Mouse (Mus musculus) myocyte (in vitro differentiated cells): ENCODE measurements at regions not wholly inside any gene's neighbourhood (a gene's known extent, or its start where the extent isn't known, plus 50 kb on each side); places are given as distances from the start of the nearest gene placed in this dataset.
A peak's percentile ranks its signal among the peaks of the same experiment; 100 is the strongest.

Experiments
- H3K27me3 ChIP-seq: one replicate; pipeline ENCODE4 v1.6.1; 2011; ENCODE audit not compliant: control insufficient read depth, insufficient read depth, insufficient read length
- H3K36me3 ChIP-seq: one replicate; pipeline ENCODE4 v1.6.1; 2011; ENCODE audit not compliant: control insufficient read depth, insufficient read depth
- H3K4me2 ChIP-seq: one replicate; pipeline ENCODE4 v1.6.1; 2011; ENCODE audit warnings: low read depth, control low read depth
- H3K4me3 ChIP-seq: one replicate; pipeline ENCODE4 v1.5.1; 2011; ENCODE audit warnings: mild to moderate bottlenecking, control low read depth, moderate library complexity
- H3K79me2 ChIP-seq: one replicate; pipeline ENCODE4 v1.6.1; 2011; ENCODE audit not compliant: control insufficient read depth, insufficient read depth
- H3ac ChIP-seq: one replicate; pipeline ENCODE4 v1.6.1; 2011; ENCODE audit not compliant: control insufficient read depth, insufficient read length
- CEBPB ChIP-seq: IDR thresholded peaks from 2 replicates; pipeline ENCODE4 v1.6.1; 2011; ENCODE audit warnings: mild to moderate bottlenecking, moderate library complexity; ENCODE audit not compliant: poor library complexity, insufficient read depth, severe bottlenecking
- E2F4 ChIP-seq: IDR thresholded peaks from one replicate; pipeline ENCODE4 v1.6.1; 2011; ENCODE audit warnings: mild to moderate bottlenecking, control low read depth, moderate library complexity; ENCODE audit not compliant: insufficient read depth
- MAX ChIP-seq: IDR thresholded peaks from one replicate; pipeline ENCODE4 v1.6.1; 2011; ENCODE audit warnings: low read depth, mild to moderate bottlenecking, control low read depth
- MYOD1 ChIP-seq, 3 experiments: IDR thresholded peaks; one replicate each; pipeline ENCODE4 v1.6.1; 2011; ENCODE audit warnings: control low read depth in 2 of 3, low read depth in 2 of 3, mild to moderate bottlenecking in 2 of 3, moderate library complexity in 1 of 3; ENCODE audit not compliant: insufficient read length in 2 of 3, control insufficient read depth in 1 of 3
- MYOG ChIP-seq, 3 experiments: IDR thresholded peaks; one replicate each; pipeline ENCODE4 v1.6.1; 2011; ENCODE audit warnings: control low read depth in 2 of 3, low read depth in 2 of 3, mild to moderate bottlenecking in 2 of 3; ENCODE audit not compliant: insufficient read length in 2 of 3, control insufficient read depth in 1 of 3, insufficient read depth in 1 of 3
- POLR2A ChIP-seq: IDR thresholded peaks from one replicate; pipeline ENCODE4 v1.6.1; 2011; ENCODE audit warnings: low read depth, mild to moderate bottlenecking, control low read depth, moderate library complexity; ENCODE audit not compliant: insufficient read length
- POLR2AphosphoS2 ChIP-seq: IDR thresholded peaks from one replicate; pipeline ENCODE4 v1.6.1; 2011; ENCODE audit warnings: low read depth, control low read depth; ENCODE audit not compliant: insufficient read length
- REST ChIP-seq: IDR thresholded peaks from one replicate; pipeline ENCODE4 v1.6.1; 2011; ENCODE audit warnings: mild to moderate bottlenecking, control low read depth, moderate library complexity; ENCODE audit not compliant: insufficient read depth, insufficient read length
- SRF ChIP-seq: IDR thresholded peaks from one replicate; pipeline ENCODE4 v1.6.1; 2011; ENCODE audit warnings: low read depth; ENCODE audit not compliant: control insufficient read depth, insufficient read length
- TCF12 ChIP-seq: IDR thresholded peaks from one replicate; pipeline ENCODE4 v1.6.1; 2011; ENCODE audit warnings: mild to moderate bottlenecking, control low read depth; ENCODE audit not compliant: poor library complexity, insufficient read depth, severe bottlenecking
- TCF3 ChIP-seq: IDR thresholded peaks from one replicate; pipeline ENCODE4 v1.6.1; 2011; ENCODE audit warnings: low read depth, control low read depth; ENCODE audit not compliant: insufficient read length
- USF1 ChIP-seq: IDR thresholded peaks from one replicate; pipeline ENCODE4 v1.6.1; 2011; ENCODE audit warnings: low read depth, mild to moderate bottlenecking, control low read depth, moderate library complexity

DNA sequence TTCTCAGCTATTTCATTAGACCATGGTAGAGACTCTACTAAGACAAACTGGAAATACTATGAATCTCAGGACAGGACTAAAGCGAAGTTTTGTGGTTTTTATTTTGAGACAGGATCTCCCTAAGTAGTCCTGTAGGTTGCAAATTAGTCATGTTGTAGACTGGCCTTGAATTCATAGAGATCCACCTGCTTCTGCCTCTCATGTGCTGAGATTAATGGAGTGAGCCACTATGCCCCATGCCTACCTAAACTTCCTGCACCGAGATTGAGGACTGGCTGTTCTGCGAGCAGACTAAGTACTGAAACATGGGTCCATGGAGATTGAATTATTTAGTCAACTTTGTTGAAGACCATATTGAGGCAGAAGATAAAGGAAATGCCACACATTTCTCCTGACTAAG lies 315.0 kb downstream of the Lyplal1 start:
- Histone ChIP-seq H3K4me2 (no peak overlapping the region), H3K27me3 (no peaks in the 10 kb centered on the region), H3K79me2 (no peaks in the 10 kb centered on the region), H3K36me3 (no peaks in the 10 kb centered on the region), H3ac (no peak overlapping the region), H3K4me3 (no peak overlapping the region)
- TF ChIP-seq MYOD1 (IDR thresholded peaks at IDR 0.05; ENCODE audit: control insufficient read depth in 1 of 3, insufficient read length in 2 of 3, low read depth in 2 of 3) (peak in 2 of 3 experiments; percentile 65 to 70), REST (no peak)

DNA sequence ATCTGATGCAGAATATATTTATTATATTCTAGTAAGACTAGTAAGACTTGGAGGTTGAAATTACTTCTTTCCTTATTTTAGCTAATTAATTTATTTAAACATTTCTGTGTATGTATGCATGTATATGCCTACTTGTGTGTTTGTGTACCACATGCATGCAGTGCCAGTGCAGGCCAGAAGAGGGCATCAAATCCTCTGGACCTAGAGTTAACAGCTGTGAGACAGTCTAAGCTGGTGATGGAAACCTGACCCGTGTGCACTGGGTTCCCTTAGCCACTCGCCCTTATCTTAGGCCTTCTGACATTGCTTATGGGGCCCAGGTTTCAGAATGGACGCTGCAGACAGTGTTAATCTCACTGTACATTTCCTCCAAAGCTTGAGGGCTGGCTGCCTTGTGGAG lies 302.2 kb downstream of the Lyplal1 start:
- Histone ChIP-seq H3K4me2 (no peak overlapping the region), H3K79me2 (no peaks in the 10 kb centered on the region), H3K4me3 (no peak overlapping the region), H3K27me3 (no peaks in the 10 kb centered on the region), H3ac (no peak overlapping the region), H3K36me3 (no peaks in the 10 kb centered on the region)
- TF ChIP-seq MAX, result no peak

DNA sequence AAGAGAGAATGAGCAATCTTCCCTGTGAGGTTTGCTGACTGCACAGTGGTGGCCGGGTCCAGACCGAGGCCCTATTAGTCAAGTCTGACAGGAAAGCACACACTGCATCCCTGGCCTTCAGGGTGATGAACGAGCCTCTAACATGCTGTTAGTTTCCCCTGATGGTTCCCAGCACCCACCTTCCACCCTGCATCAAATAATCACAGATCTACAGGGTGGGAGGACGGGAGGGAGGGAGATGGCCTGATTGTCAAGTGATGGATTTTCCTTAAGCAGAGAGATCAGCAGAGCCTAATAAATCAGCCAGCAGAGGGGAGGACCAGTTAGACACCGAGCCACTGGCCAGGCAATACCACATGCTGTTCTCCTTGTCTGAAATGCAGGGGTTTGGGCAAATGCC lies 298.1 kb downstream of the Lyplal1 start:
- H3K36me3 ChIP-seq, result no peaks in the 10 kb centered on the region
- no peaks in the 10 kb centered on the region for H3K27me3 ChIP-seq
- TF ChIP-seq CEBPB (no peak), TCF12 (no peak), MAX (no peak), E2F4 (no peak), POLR2A (no peak), REST (no peak), MYOD1 (IDR thresholded peaks at IDR 0.05; ENCODE audit: control insufficient read depth in 1 of 3, insufficient read length in 2 of 3, low read depth in 2 of 3) (no peak), MYOG (IDR thresholded peaks at IDR 0.05; ENCODE audit: control insufficient read depth in 1 of 3, insufficient read depth in 1 of 3, insufficient read length in 2 of 3, low read depth in 2 of 3) (no peak), SRF (no peak), TCF3 (no peak), USF1 (no peak)
- no peak overlapping the region for H3K4me3 ChIP-seq
- H3ac ChIP-seq, result no peak overlapping the region
- no peaks in the 10 kb centered on the region for H3K79me2 ChIP-seq
- no peak overlapping the region for H3K4me2 ChIP-seq

DNA sequence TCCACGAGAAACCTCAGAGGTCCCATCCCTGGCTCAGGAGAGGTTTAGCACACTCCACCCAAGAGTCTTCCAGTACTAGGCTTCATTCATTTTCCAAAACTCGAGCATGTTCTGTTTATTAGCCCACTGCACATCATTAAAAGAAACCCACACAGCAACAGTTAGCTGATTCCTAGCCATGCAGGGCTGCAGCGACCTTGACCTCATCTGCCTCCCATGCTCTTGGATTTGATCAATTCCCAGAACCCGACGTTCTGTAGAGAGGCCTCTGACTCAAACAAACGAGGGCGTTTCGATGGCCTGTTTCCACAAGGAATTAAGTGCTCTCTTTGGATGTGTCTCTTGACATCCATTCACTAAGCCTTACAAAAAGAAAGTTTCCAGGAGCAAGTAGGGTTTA lies 294.9 kb downstream of the Lyplal1 start:
- TF ChIP-seq E2F4, result no peak
- TF ChIP-seq USF1, result no peak
- TF ChIP-seq MYOG (IDR thresholded peaks at IDR 0.05; ENCODE audit: control insufficient read depth in 1 of 3, insufficient read depth in 1 of 3, insufficient read length in 2 of 3, low read depth in 2 of 3), result no peak
- TF ChIP-seq TCF12, result no peak
- TF ChIP-seq REST, result no peak
- no peak for TF ChIP-seq CEBPB
- no peak for TF ChIP-seq TCF3
- no peak for TF ChIP-seq SRF
- TF ChIP-seq MAX, result no peak
- Histone ChIP-seq H3K4me2 (no peak overlapping the region), H3K4me3 (no peak overlapping the region), H3ac (no peak overlapping the region), H3K27me3 (no peaks in the 10 kb centered on the region), H3K79me2 (no peaks in the 10 kb centered on the region), H3K36me3 (no peaks in the 10 kb centered on the region)

DNA sequence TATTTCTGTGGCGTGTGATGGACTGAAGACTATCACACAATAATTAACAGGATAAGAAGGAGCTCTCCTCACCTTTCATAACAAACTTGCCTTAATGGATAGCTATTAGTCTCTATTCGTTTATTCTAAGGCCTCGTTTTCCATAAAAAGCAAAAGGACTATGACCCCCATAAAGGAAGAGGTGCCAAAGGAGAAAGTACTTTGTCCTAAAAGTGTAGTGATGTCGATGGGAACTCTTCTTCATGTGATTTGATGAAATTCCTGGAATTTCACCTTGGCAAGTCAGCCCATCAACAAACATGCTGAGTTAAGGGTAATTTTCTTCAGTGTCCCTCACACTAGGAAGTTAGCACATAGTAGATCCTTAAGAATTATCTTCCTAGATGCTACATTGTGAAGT lies 293.9 kb downstream of the Lyplal1 start:
- Histone ChIP-seq H3K4me2 (no peak overlapping the region), H3K36me3 (no peaks in the 10 kb centered on the region), H3K4me3 (no peak overlapping the region), H3K79me2 (no peaks in the 10 kb centered on the region), H3K27me3 (no peaks in the 10 kb centered on the region), H3ac (no peak overlapping the region)
- no peak for TF ChIP-seq MYOD1 (IDR thresholded peaks at IDR 0.05; ENCODE audit: control insufficient read depth in 1 of 3, insufficient read length in 2 of 3, low read depth in 2 of 3)
- TF ChIP-seq SRF, result no peak
- TF ChIP-seq USF1, result no peak

DNA sequence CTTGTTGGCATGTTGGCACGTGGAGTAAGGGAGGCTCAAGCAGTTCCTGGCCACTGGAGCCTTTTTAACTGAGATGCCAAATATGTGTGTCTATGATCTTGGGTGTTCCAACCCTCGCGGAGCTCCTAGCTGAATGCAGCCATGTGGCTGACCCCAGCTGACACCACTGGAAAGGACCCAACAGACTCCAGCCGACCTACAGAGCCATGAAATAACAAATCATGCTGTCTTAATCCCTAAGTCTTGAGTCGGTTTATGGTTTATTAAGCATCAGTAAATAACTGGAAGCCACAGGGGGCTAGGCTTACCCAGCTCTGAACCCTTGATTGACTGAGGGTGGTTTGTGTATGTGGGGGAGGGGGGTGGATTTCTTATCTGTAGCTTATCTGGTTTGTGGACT lies 293.2 kb downstream of the Lyplal1 start:
- Histone ChIP-seq H3K36me3 (no peaks in the 10 kb centered on the region), H3K79me2 (no peaks in the 10 kb centered on the region), H3K4me3 (no peak overlapping the region), H3K27me3 (no peaks in the 10 kb centered on the region), H3K4me2 (no peak overlapping the region), H3ac (no peak overlapping the region)
- TF ChIP-seq SRF, result no peak
- no peak for TF ChIP-seq MYOG (IDR thresholded peaks at IDR 0.05; ENCODE audit: control insufficient read depth in 1 of 3, insufficient read depth in 1 of 3, insufficient read length in 2 of 3, low read depth in 2 of 3)
- TF ChIP-seq POLR2A, result no peak
- no peak for TF ChIP-seq MYOD1 (IDR thresholded peaks at IDR 0.05; ENCODE audit: control insufficient read depth in 1 of 3, insufficient read length in 2 of 3, low read depth in 2 of 3)
- TF ChIP-seq TCF3, result no peak
- no peak for TF ChIP-seq E2F4
- no peak for TF ChIP-seq POLR2AphosphoS2
- TF ChIP-seq MAX, result no peak
- TF ChIP-seq USF1, result no peak
- no peak for TF ChIP-seq TCF12
- TF ChIP-seq CEBPB, result no peak
- no peak for TF ChIP-seq REST
